Mouse (Mus musculus): ENCODE measurements around the gene Actn4.

Gene Actn4

GRCm38 (mm10) chr7:28926172-28926571, 36.0 kb downstream of the Actn4 start:
- DNase-seq (ENCODE audit: extremely low read depth, insufficient read length, low spot score): no peak

- DNase-seq (ENCODE audit: extremely low read depth, insufficient read length, low spot score): peak; percentile 82
Measured at GRCm38 (mm10) chr7:28925317-28925716, 36.8 kb downstream of the Actn4 start.

GRCm38 (mm10) chr7:28924802-28925201, 37.3 kb downstream of the Actn4 start:
- no peak for DNase-seq (ENCODE audit: extremely low read depth, insufficient read length, low spot score)

- peak; percentile 59 for DNase-seq (ENCODE audit: extremely low read depth, insufficient read length, low spot score)
Measured at GRCm38 (mm10) chr7:28923865-28924291, 38.3 kb downstream of the Actn4 start.

- no peak for DNase-seq (ENCODE audit: extremely low read depth, insufficient read length, low spot score)
Measured at GRCm38 (mm10) chr7:28922606-28923005, 39.5 kb downstream of the Actn4 start.

GRCm38 (mm10) chr7:28921722-28922465, 40.2 kb downstream of the Actn4 start:
- no peak for DNase-seq (ENCODE audit: extremely low read depth, insufficient read length, low spot score)

- no peak for DNase-seq (ENCODE audit: extremely low read depth, insufficient read length, low spot score)
Measured at GRCm38 (mm10) chr7:28921178-28921577, 41.0 kb downstream of the Actn4 start.

- no peak for DNase-seq (ENCODE audit: extremely low read depth, insufficient read length, low spot score)
Measured at GRCm38 (mm10) chr7:28919815-28920214, 42.3 kb downstream of the Actn4 start.

GRCm38 (mm10) chr7:28918540-28918939, 43.6 kb downstream of the Actn4 start:
- DNase-seq (ENCODE audit: extremely low read depth, insufficient read length, low spot score): no peak

- DNase-seq (ENCODE audit: extremely low read depth, insufficient read length, low spot score): no peak
Measured at GRCm38 (mm10) chr7:28917503-28918426, 44.4 kb downstream of the Actn4 start.

- DNase-seq (ENCODE audit: extremely low read depth, insufficient read length, low spot score): no peak
Measured at GRCm38 (mm10) chr7:28916491-28916890, 45.6 kb downstream of the Actn4 start.

GRCm38 (mm10) chr7:28913171-28913570, 49.0 kb downstream of the Actn4 start:
- no peak for DNase-seq (ENCODE audit: extremely low read depth, insufficient read length, low spot score)

- DNase-seq (ENCODE audit: extremely low read depth, insufficient read length, low spot score): no peak
Measured at GRCm38 (mm10) chr7:28911632-28912031, 50.5 kb downstream of the Actn4 start.

- DNase-seq (ENCODE audit: extremely low read depth, insufficient read length, low spot score): peak; percentile 51
Measured at GRCm38 (mm10) chr7:28907195-28907594, 54.9 kb downstream of the Actn4 start.

- DNase-seq (ENCODE audit: extremely low read depth, insufficient read length, low spot score): no peak
Measured at GRCm38 (mm10) chr7:28903778-28904177, 58.4 kb downstream of the Actn4 start.

GRCm38 (mm10) chr7:28902809-28903208, 59.3 kb downstream of the Actn4 start:
- no peak for DNase-seq (ENCODE audit: extremely low read depth, insufficient read length, low spot score)

GRCm38 (mm10) chr7:28902180-28902579, 60.0 kb downstream of the Actn4 start:
- DNase-seq (ENCODE audit: extremely low read depth, insufficient read length, low spot score): no peak

- no peak for DNase-seq (ENCODE audit: extremely low read depth, insufficient read length, low spot score)
Measured at GRCm38 (mm10) chr7:28901311-28902125, 60.6 kb downstream of the Actn4 start.

- no peak for DNase-seq (ENCODE audit: extremely low read depth, insufficient read length, low spot score)
Measured at GRCm38 (mm10) chr7:28899972-28900371, 62.2 kb downstream of the Actn4 start.

- DNase-seq (ENCODE audit: extremely low read depth, insufficient read length, low spot score): no peak
Measured at GRCm38 (mm10) chr7:28897661-28898060, 64.5 kb downstream of the Actn4 start.

- no peak for DNase-seq (ENCODE audit: extremely low read depth, insufficient read length, low spot score)
Measured at GRCm38 (mm10) chr7:28894942-28895341, 67.2 kb downstream of the Actn4 start.
